Mouse (Mus musculus): ENCODE measurements around the gene Zcchc14.
"Not testable (repeated sequence)": the region's sequence is repeated elsewhere in the genome, so short reads cannot be mapped to it uniquely, and the experiment has no call there.

The Zcchc14 gene

GRCm38 (mm10) chr8:121652774-121653323 lies at the start of gene Zcchc14:
TSS of gene Zcchc14 (minus strand) at chr8:121652901.
- peak; percentile 98 to 99 for DNase-seq (ENCODE audit: low spot score in 2 of 2)

- DNase-seq (ENCODE audit: low spot score in 2 of 2), result no peak
These were observed 47.2 kb upstream of the Zcchc14 start for GRCm38 (mm10) chr8:121699936-121700335.

- no peak for DNase-seq (ENCODE audit: low spot score in 2 of 2)
These were observed 46.0 kb upstream of the Zcchc14 start for GRCm38 (mm10) chr8:121698615-121699101.

- DNase-seq (ENCODE audit: low spot score in 2 of 2), result no peak
These were observed 45.3 kb upstream of the Zcchc14 start for GRCm38 (mm10) chr8:121697735-121698614.

- no peak for DNase-seq (ENCODE audit: low spot score in 2 of 2)
These were observed 43.0 kb upstream of the Zcchc14 start for GRCm38 (mm10) chr8:121695585-121696184.

GRCm38 (mm10) chr8:121694453-121694852 lies 41.8 kb upstream of the Zcchc14 start:
- no peak for DNase-seq (ENCODE audit: low spot score in 2 of 2)

- DNase-seq (ENCODE audit: low spot score in 2 of 2), result no peak
These were observed 35.8 kb upstream of the Zcchc14 start for GRCm38 (mm10) chr8:121688496-121688895.

- peak; percentile 59 to 64 for DNase-seq (ENCODE audit: low spot score in 2 of 2)
These were observed 34.9 kb upstream of the Zcchc14 start for GRCm38 (mm10) chr8:121687455-121688161.

- no peak for DNase-seq (ENCODE audit: low spot score in 2 of 2)
These were observed 32.7 kb upstream of the Zcchc14 start for GRCm38 (mm10) chr8:121685419-121685818.

- no peak for DNase-seq (ENCODE audit: low spot score in 2 of 2)
These were observed 30.6 kb upstream of the Zcchc14 start for GRCm38 (mm10) chr8:121683083-121683832.

- no peak for DNase-seq (ENCODE audit: low spot score in 2 of 2)
These were observed 28.8 kb upstream of the Zcchc14 start for GRCm38 (mm10) chr8:121681457-121681856.

- DNase-seq (ENCODE audit: low spot score in 2 of 2), result no peak
These were observed 28.2 kb upstream of the Zcchc14 start for GRCm38 (mm10) chr8:121680896-121681295.

- no peak for DNase-seq (ENCODE audit: low spot score in 2 of 2)
These were observed 26.0 kb upstream of the Zcchc14 start for GRCm38 (mm10) chr8:121678696-121679095.

GRCm38 (mm10) chr8:121675701-121676100 lies 23.0 kb upstream of the Zcchc14 start:
- no peak for DNase-seq (ENCODE audit: low spot score in 2 of 2)

- DNase-seq (ENCODE audit: low spot score in 2 of 2), result no peak
These were observed 22.5 kb upstream of the Zcchc14 start for GRCm38 (mm10) chr8:121675161-121675560.

GRCm38 (mm10) chr8:121674524-121674923 lies 21.8 kb upstream of the Zcchc14 start:
- no peak for DNase-seq (ENCODE audit: low spot score in 2 of 2)

- DNase-seq (ENCODE audit: low spot score in 2 of 2), result no peak
These were observed 21.2 kb upstream of the Zcchc14 start for GRCm38 (mm10) chr8:121673917-121674316.

GRCm38 (mm10) chr8:121673153-121673552 lies 20.5 kb upstream of the Zcchc14 start:
- no peak for DNase-seq (ENCODE audit: low spot score in 2 of 2)

GRCm38 (mm10) chr8:121669208-121669607 lies 16.5 kb upstream of the Zcchc14 start:
- no peak for DNase-seq (ENCODE audit: low spot score in 2 of 2)

GRCm38 (mm10) chr8:121668553-121668952 lies 15.9 kb upstream of the Zcchc14 start:
- DNase-seq (ENCODE audit: low spot score in 2 of 2), result peak in 1 of 2 experiments; percentile 35

GRCm38 (mm10) chr8:121667936-121668500 lies 15.3 kb upstream of the Zcchc14 start:
- DNase-seq (ENCODE audit: low spot score in 2 of 2), result not testable (repeated sequence)

All from frontal cortex, postnatal 14 days (tissue).